Mouse (Mus musculus): ENCODE data around the gene Fyn.

- TF ChIP-seq CTCF (IDR thresholded peaks at IDR 0.05; ENCODE audit: borderline replicate concordance, insufficient read depth, low read length) (no peak), POLR2A (IDR thresholded peaks at IDR 0.05; ENCODE audit: low read depth, low read length) (0 out of 2 replicates have a peak, but pooled peaks have one; percentile 31)
These were observed 2.1 kb downstream of the Fyn start for GRCm38 (mm10) chr10:39370786-39371221.

Data from embryonic fibroblast, embryonic 13.5 days (primary cell).